Mouse (Mus musculus) common myeloid progenitor, adult 5-6 weeks (primary cell): Measurements from ENCODE around the gene Kcnmb3. TPM values are rescaled to one million over a fixed set of nuclear protein-coding genes. Genes with fewer than 3 reads are reported as not detected.

Source experiments
- ATAC-seq: replicated peaks from 2 replicates; pipeline ENCODE4 v1.8.0; 2016; ENCODE audit warnings: low read depth, mild to moderate bottlenecking, moderate TSS enrichment, inconsistent platforms; ENCODE audit not compliant: poor library complexity, severe bottlenecking
- total RNA-seq: library from RNA; stranded (forward); fragments of 200-1000, 187-1606 nt; gene quantifications from 2 replicates; pipeline ENCODE4 v1.2.3, GENCODE M21; 2017

Gene Kcnmb3
- total RNA-seq, 1 experiment from 2014 or later, result not detected

DNA sequence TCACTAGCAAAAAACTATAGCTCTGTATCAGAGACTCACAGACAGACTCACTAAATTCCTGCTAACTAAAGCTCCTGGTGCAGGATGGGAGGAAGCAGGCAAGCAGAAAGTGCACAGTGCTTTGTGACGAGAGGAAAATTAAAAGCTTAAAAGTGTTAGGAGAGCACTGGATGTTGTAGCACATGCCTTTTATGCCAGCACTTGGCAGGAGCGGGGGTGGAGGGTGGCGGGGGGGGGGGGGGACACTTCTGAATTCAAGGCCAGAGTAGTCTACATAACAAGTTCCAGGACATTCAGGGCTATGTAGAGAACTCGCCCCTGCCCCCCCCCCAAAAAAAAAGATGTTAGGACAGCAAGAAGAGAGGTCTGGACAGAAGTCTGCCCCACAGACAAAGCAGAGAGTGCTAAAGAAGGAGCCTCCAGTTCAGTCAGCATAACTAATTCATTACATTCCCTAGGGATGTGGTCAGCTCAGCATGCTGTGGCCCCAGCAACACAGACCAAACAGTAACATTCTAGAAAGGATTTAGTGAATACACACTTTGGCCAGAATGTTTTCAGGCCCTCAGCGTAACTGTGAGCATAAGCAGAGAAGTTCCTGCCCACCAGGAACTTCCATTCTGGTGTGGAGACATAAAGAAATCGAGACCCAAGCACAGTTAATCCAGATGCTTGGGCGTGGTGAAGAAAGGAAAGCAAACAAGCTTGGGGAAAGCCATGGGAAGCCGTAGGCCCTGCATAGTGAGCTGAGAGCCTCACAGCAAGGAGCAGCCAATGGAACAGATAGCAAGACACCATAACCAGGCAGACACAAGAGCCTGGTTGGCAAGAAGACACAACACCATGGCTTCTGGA, 4.1 kb upstream of the Kcnmb3 start:
- no peak for ATAC-seq

DNA sequence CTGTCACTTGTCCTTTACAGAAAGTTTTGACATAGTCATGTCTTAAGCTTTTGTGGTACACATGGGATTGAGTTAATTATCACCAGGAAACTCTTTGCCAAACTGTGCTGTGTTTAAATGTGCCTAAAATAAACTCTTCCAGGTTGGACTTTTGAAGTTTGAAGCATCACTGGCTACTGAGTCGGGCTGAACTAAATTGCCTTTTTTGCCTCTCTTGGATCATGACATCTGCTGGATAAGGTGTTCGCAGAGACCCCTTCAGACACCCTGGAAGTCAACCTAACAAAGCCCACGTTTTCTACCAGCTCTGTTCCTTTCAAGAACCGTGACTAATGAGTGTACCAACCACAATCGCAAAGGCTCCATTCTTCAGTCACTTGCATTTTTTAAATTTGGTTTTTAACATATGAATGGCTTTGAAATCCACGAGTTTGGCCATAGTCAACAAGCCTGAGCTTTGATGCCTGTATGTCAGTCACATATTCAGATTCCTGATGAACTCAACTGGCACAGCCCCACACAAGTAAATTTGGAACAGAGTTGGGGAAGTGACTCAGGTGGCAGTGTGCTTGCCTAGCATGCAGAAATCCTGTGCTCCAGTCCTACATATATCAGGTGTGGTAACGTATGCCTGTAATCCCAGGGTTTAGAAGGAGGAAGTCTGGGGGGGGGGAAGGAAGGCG, 3.2 kb upstream of the Kcnmb3 start:
- ATAC-seq, result no peak

DNA sequence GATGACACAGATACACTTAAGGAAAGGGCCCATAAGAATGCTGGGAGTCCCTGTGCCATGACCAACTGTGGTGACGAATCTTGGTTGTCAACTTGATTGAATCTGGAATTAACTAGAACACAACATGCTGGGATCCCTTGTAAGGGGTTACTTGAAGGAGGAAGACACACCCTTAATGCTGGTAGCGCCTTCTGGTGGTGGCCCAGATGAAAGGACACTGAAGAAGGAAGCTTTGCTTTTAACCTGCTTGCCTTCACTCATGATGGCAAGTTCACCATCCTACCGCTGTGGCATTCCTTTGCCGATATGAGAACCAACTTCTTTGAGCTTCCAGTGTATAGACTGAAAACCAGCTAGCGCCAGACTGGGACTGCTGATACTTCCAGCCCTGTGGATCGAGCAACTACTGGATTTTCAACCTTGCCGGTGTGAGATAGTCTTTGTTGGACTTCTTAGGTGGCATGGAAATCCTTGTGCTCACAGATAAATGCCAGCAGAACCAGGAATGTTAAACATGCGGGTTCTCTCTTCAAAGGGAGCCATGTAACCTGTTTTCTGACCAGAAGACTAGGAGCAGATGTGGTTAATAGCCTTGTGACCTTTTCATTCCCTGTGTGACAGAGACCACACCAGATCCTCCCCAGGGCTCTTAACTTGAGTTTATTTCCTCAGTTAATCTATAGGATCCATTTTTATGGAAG, 2.5 kb upstream of the Kcnmb3 start:
- ATAC-seq, result peak; percentile 62; the same call in 1 of the 2 replicates

DNA sequence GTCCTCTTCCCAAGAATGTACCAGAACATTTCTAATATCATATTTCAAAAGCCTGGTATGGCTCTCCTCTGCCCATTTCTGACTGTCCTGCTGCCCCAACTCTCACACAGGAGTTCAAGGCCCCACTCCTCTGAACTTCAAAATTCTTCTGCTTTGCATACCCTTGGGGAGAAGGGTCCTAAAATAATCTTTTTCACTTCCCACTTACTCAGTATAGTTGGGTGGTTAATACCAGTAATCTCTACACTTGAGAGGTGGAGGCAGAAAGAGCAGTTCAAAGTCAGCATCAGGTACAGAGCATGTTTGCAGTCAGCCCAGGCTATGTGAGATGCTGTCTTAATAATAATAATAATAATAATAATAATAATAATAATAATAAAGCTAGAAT, 1.1 kb downstream of the Kcnmb3 start:
- no peak for ATAC-seq

DNA sequence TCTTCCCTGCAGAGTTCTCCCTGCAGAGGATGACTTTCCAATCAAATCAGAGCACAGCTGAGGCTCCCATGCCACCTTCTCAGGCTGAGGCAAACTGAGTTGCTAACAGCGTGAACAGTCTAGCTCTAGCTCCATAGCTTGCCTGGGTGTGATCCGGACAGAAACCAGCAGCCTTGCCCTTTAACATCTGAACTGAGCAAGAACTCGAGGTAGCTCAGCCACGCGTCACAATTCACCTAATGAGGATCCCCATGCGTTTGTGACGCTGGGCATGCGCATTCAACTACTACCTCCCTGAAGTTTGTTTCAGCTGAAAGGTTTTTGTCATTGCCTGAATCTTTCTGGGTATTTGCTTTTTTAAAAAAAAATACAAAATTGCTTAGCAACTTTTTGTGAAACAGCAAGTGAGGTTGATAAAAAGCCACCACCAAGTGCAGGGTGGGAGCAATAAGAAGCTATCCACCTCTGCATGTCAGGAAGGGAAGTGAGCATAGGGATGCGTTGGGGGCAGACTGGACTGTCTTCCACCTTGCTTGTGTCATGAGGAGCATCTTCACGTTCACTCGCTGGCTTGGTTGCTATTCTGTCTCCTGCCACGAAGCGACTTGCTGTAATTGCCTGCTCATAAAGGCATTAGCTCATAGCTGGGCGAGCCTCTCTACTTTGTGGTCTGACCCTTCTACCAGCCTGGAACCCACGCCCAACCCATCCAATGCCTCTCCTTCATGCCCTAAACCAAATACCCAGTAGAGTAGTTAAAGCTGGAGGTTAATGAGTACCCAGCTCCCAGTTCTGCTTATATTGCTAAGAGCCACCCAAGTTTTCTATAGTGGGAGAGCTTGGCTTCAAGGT, 1.7 kb downstream of the Kcnmb3 start:
- ATAC-seq, result no peak

DNA sequence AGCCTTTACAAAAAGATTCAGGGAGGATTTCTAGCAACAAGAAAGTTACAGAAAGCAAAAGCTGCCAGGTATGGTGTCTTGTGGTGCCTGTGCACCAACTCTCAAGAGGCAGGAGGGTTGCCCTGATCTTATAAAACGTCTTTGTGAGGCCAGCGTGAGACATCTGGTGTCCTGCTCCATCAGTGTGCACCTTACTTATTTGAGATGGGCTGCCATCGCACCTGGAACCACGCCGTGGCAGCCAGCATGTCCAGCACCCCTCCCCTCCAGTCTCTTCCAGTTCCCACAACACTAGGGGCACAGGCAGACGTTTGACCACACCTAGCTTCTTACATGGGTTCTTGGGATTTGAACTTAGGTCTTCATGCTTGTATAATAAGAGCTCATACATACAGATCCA, 3.9 kb downstream of the Kcnmb3 start:
- no peak for ATAC-seq

DNA sequence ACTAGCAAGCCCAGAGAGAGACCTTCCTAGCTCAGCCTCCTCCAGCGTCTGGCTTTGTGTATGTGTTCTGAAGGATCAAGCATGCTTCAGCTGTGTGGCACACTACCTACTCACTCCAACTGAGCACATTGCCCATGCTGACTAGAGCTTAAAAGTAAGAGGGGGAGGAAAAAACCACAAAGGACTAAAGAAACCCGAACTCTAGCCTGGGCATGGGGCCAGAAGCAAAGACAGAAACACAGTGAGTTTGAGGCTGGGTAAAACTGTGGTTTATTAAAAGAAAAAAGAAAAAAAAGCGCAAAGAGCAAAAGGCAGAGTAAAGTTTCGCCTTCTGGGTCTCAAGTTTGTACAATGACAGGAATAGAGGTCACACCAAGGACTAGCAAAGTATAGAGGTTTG, 5.5 kb downstream of the Kcnmb3 start:
- ATAC-seq, result 0 out of 2 replicates have a peak, but pooled peaks have one; percentile 15

DNA sequence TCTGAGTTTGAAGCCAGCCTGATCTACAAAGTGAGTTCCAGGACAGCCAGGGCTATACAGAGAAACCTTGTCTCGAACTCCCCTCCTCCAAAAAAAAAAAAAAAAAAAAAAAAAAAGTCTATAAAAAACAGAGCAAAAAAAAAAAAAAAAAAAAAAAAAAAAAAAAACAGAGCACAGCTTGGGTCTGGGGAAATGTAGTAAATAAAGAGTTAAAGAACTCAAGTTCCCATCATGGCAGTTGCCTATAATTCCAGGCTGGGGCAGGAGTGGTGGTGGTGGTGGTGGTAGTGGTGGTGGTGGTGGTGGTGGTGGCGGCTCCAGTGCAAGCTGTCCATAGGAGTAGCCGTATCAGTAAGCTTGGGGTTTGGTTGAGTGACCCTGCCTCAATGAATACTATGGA, 9.0 kb downstream of the Kcnmb3 start:
- ATAC-seq, result no peak

DNA sequence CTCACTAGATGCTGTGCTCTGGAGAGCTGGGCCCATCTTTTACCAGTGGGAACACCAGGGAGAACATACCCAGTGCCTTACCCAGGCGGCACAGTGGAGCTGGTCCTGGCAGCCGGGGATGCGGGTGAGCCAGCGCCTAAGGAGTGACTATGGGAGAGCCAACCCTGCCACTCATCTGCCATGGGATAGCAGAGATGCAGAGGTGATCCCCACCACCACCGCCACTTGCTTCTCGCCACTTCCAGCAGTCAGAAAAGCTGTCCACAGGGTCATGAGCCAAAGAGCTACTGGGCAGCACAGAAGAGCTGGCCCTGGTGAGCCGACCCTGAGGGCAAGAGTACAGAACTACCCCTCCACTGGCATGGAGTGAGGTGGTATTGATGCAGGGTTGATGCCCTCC, 12.1 kb downstream of the Kcnmb3 start:
- ATAC-seq, result no peak

DNA sequence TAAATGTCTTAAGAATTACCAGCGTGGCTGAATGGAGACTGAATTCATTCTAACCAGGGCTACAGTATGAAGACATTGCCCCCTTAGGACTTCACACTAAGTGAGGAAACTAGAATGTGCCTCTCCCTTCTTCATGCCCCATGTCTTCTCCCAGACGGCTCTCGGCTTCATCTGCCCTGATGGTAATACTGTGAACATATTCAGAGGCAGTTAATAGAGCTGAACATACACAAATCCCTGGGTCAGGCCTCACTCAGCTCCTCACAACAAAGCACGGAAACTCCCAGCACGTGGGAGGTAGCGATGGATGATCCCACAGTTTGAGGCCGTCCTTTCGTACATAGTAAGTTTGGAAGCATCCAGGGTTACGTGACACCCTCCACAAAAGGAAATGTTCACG, 18.8 kb downstream of the Kcnmb3 start:
- no peak for ATAC-seq

DNA sequence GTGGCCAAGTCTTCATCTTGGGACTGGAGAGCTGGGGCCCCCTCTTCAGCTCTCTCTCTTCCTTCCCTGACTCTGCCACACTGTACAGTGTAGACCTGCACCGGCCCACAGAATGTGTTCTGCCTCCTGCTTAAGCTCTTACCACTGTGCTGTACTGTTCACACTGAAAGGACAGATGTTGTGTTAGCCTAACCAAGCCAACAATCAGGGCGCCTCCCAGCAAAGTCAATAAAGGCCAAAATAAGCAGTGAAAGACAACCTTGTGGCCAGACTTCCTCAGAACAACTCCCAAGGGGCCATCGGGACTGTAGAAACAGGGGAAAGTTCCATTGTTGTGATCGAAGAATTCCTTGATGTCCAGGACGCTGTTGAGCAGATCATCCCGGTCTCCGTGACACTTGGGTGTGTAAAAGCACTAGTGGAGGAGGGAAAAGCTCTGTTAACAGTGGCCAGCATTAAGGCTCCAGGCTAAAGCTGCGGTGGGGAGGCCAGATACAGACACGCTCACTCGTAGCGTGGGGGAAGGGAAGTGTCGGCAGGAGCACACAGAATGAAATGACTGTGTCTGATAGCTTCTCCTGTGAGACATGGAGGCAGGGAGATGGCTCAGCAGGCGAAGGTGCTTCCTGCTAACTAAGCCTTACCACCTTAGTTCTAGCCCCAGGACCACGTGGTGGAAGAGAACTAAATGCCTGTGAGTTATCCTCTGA, 19.7 kb downstream of the Kcnmb3 start:
- ATAC-seq, result 0 out of 2 replicates have a peak, but pooled peaks have one; percentile 29

DNA sequence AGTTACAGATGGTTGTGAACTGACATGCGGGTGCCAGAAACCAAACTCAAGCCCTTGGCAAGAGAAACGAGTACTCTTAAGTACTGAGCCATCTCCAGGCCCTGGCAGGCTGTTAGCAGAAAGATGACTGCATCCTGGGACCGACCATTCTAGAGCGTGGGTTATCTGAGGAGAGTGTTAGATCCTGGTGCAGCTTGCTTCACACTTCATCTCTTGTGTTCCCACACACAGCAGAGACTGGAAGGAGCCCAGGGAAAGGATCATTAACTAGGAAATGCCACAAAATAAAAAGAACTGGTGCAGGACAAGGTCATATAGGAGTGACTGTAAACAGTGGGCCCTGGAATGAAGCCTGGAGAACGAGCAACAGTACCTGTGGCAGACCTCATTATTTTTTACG, 20.9 kb downstream of the Kcnmb3 start:
- no peak for ATAC-seq

DNA sequence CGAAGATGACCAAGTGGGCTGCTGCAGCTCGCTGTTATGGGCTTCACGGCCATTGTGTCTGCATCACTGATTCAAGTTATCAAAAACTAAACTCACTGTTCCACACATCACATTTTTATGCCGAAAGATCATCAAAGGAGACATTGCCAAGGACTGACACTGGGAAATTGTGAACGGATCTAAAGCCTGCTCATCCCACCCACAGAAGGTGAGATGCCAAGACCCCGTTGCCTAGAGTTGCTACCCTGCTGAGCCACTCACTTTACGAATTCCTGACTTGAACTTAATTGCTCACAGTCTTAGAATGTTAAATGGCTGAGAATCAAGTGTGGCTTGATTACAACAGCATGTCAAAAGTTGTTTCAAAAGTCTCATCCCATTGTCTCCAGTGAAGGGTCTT, 21.6 kb downstream of the Kcnmb3 start:
- no peak for ATAC-seq

DNA sequence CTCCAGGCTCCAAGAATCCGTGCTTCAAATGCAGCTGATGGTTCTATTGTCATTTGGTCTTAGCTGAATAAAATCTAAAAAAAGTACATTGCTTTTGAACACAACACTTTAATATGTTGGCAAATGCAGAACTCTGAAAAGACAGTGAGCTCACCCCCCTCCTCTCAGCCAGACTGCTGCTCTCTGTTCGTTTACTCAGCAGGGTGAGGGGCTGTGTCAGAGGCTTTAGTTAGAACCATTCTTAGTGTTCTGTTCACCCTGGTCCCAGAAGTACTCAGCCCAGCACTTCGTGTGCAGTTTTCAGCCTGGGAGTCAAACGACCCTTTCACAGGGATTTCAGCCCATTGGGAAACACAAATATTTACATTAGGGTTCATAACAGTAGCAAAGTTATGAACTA, 23.6 kb downstream of the Kcnmb3 start:
- no peak for ATAC-seq

DNA sequence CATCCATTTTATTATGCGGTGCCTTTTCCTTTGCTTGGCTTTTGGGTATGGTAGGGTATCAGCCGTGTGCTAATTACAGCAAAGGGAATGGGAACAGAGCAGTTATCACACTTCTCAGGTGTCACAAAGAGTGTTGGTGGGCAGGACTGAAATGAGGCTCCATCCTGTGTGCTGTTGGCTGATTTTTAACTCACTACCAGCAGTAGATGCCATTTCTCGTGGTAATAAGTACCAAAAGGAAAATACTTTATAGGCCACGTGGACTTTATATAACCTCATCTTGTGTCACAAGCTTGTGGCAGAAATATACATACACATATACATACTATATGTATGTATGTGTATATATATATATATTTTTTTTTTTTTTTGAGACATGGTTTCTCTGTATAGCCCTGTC, 24.7 kb downstream of the Kcnmb3 start:
- ATAC-seq, result no peak

DNA sequence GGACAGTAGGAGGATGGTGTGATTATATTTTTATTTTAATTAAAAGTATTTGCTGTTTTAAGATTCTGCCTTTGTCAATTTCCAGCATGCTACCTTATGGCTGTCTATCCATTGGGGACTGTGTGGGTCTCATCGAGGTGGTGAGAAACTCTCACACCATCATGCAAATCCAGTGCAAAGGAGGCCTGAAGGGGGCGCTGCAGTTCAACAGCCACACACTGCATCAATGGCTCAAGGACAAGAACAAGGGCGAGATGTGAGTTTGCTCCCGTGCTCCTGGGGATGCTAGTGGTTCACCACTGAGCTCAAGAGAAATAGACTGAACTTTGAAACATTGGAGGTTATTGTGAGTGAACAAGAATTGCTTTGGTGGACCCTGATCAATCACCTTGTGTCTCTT, 32.3 kb downstream of the Kcnmb3 start:
- peak; percentile 58; the same call in 1 of the 2 replicates for ATAC-seq

DNA sequence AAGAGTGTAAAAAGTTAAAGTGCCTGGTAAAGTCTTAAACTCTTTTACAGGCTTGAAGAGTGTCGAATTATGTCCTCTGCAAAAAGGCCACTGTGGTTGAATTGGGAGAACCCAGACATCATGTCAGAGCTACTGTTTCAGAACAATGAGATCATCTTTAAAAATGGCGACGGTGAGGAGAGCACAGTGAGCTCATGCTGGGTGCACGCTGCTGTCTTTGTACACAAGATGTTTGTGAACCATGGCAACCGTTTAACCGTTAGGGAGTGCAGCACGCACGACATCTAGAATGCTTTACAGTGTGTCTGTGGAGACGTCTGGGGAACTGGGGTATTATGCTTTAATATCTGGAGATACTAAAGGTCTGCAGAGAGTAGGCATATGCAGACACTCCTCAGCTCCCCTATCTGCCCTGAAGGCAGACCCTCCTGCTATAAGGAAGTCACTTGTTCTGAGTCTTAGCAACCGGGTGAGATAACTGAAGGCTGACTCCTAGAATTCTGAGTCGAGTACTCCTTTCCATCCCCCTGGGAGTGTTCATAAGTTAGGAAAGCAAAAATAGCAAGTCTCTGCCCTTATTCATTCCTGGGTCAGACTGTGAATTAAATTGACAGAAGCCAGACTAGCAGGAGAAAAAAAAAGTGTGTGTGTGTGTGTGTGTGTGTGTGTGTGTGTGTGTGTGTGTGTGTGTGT, 37.6 kb downstream of the Kcnmb3 start:
- ATAC-seq, result no peak

DNA sequence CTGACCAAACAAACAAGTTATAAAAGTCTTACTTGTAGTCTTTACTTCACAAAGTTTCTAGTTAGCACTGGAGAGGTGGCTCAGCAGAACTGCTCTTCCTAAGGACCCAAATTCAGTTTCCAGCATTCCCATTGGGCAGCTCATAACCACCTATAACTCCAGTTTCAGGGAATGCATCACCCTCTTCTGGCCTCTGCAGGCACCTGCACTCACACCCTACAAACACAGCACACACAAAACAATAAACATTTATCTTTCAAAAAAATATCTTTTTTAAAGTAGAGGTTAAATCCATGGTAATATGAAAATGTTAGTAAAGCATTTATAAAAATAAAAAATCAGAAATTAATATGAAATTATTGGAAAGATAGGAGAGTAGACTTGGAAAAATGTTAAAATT, 50.3 kb downstream of the Kcnmb3 start:
- no peak for ATAC-seq

DNA sequence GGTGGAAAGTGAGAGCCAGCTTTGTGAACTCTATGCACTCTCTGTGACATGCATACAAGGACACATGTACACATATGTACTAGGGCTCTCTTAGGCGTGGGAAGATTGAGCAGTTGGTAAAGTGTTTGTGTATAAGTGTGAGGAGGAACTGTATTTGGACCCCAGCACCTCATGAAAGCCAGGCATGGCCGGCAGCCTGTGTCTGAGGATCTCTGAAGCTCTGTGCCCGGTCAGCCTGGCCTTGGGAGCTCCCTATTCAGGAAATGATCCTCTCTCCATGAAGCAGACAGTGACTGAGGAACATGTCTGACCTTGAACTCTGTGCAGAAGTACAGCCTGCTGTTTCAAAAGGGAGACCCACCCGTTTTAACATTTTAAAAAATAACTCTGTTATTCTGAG, 53.3 kb downstream of the Kcnmb3 start:
- ATAC-seq, result no peak
